Mouse (Mus musculus) olfactory bulb, adult 2 months (tissue): ENCODE data around the gene Ttc9c.

ENCODE experiments used
- CTCF ChIP-seq: fragments of 200-500 bp; IDR thresholded peaks from 2 replicates; pipeline ENCODE4 v1.5.1; 2012; ENCODE audit warnings: low read depth, mild to moderate bottlenecking, low read length, moderate library complexity; ENCODE audit not compliant: insufficient read depth
- POLR2A ChIP-seq: fragments of 200-500 bp; IDR thresholded peaks from 2 replicates; pipeline ENCODE4 v1.6.1; 2012; ENCODE audit warnings: mild to moderate bottlenecking, low read depth, low read length, moderate library complexity; ENCODE audit not compliant: insufficient read depth

- TF ChIP-seq CTCF: no peak
- no peak for TF ChIP-seq POLR2A
Observed at GRCm38 (mm10) chr19:8815812-8816211, 3.3 kb downstream of the Ttc9c start.
